Mouse (Mus musculus): ENCODE measurements around the gene Cisd3.
A peak's percentile ranks its signal among the peaks of the same experiment; 100 is the strongest.
"Not testable (repeated sequence)": the region's sequence is repeated elsewhere in the genome, so short reads cannot be mapped to it uniquely, and the experiment has no call there.

Cisd3 gene

GRCm38 (mm10) chr11:97685613-97686321 lies at the start of gene Cisd3:
Gene Cisd3 (plus strand): TSS chr11:97685826.
- DNase-seq (ENCODE audit: low read depth, low spot score): peak; percentile 89

GRCm38 (mm10) chr11:97641668-97642067 lies 44.0 kb upstream of the Cisd3 start:
- no peak for DNase-seq (ENCODE audit: low read depth, low spot score)

GRCm38 (mm10) chr11:97642746-97643145 lies 42.9 kb upstream of the Cisd3 start:
- peak; percentile 37 for DNase-seq (ENCODE audit: low read depth, low spot score)

GRCm38 (mm10) chr11:97643380-97644055 lies 42.1 kb upstream of the Cisd3 start:
- DNase-seq (ENCODE audit: low read depth, low spot score): no peak

GRCm38 (mm10) chr11:97644834-97645233 lies 40.8 kb upstream of the Cisd3 start:
- DNase-seq (ENCODE audit: low read depth, low spot score): peak; percentile 85

GRCm38 (mm10) chr11:97648541-97648940 lies 37.1 kb upstream of the Cisd3 start:
- DNase-seq (ENCODE audit: low read depth, low spot score): not testable (repeated sequence)

GRCm38 (mm10) chr11:97650341-97650740 lies 35.3 kb upstream of the Cisd3 start:
- no peak for DNase-seq (ENCODE audit: low read depth, low spot score)

GRCm38 (mm10) chr11:97653376-97653775 lies 32.2 kb upstream of the Cisd3 start:
- DNase-seq (ENCODE audit: low read depth, low spot score): not testable (repeated sequence)

- DNase-seq (ENCODE audit: low read depth, low spot score): no peak
Observed at GRCm38 (mm10) chr11:97654210-97654609, 31.4 kb upstream of the Cisd3 start.

- no peak for DNase-seq (ENCODE audit: low read depth, low spot score)
Observed at GRCm38 (mm10) chr11:97656269-97656971, 29.2 kb upstream of the Cisd3 start.

GRCm38 (mm10) chr11:97657184-97657945 lies 28.3 kb upstream of the Cisd3 start:
- DNase-seq (ENCODE audit: low read depth, low spot score): no peak

GRCm38 (mm10) chr11:97657967-97658366 lies 27.7 kb upstream of the Cisd3 start:
- not testable (repeated sequence) for DNase-seq (ENCODE audit: low read depth, low spot score)

- no peak for DNase-seq (ENCODE audit: low read depth, low spot score)
Observed at GRCm38 (mm10) chr11:97658751-97659266, 26.8 kb upstream of the Cisd3 start.

GRCm38 (mm10) chr11:97659267-97659989 lies 26.2 kb upstream of the Cisd3 start:
- peak; percentile 81 for DNase-seq (ENCODE audit: low read depth, low spot score)

GRCm38 (mm10) chr11:97659990-97660714 lies 25.5 kb upstream of the Cisd3 start:
- DNase-seq (ENCODE audit: low read depth, low spot score): peak; percentile 89

- no peak for DNase-seq (ENCODE audit: low read depth, low spot score)
Observed at GRCm38 (mm10) chr11:97660734-97661647, 24.6 kb upstream of the Cisd3 start.

GRCm38 (mm10) chr11:97661648-97662133 lies 23.9 kb upstream of the Cisd3 start:
- peak; percentile 69 for DNase-seq (ENCODE audit: low read depth, low spot score)

- DNase-seq (ENCODE audit: low read depth, low spot score): peak; percentile 83
Observed at GRCm38 (mm10) chr11:97662207-97662892, 23.3 kb upstream of the Cisd3 start.
